Mouse (Mus musculus) kidney, embryonic 14.5 days (tissue): ENCODE measurements around the gene Zfp1. TPM values are rescaled to one million over a fixed set of nuclear protein-coding genes. Genes with fewer than 3 reads are reported as not detected.

Experiments
- ATAC-seq: fragments of 200-750 bp; cut with Nextera tagmentation; 2 replicates; pipeline ENCODE4 v1.8.0; 2017; ENCODE audit warnings: moderate number of reproducible peaks, mild to moderate bottlenecking, moderate TSS enrichment, moderate library complexity; ENCODE audit not compliant: low FRiP score, low TSS enrichment
- H3K27ac ChIP-seq: fragments of 300-500 bp; sonication (generic); 2 replicates; pipeline ENCODE4 v1.5.1; 2014; ENCODE audit warnings: low read depth, mild to moderate bottlenecking, low read length, moderate library complexity, mixed read lengths
- H3K27me3 ChIP-seq: fragments of 300-500 bp; sonication (generic); 2 replicates; pipeline ENCODE4 v1.6.1; 2014; ENCODE audit warnings: mild to moderate bottlenecking, low read length; ENCODE audit not compliant: control insufficient read depth, insufficient read depth
- H3K36me3 ChIP-seq: fragments of 300-500 bp; sonication (generic); 2 replicates; pipeline ENCODE4 v1.6.1; 2014; ENCODE audit warnings: low read length, mixed read lengths; ENCODE audit not compliant: control insufficient read depth, insufficient read depth
- H3K4me1 ChIP-seq: fragments of 300-500 bp; sonication (generic); 2 replicates; pipeline ENCODE4 v1.6.1; 2014; ENCODE audit warnings: low read length, mixed read lengths; ENCODE audit not compliant: control insufficient read depth, insufficient read depth
- H3K4me2 ChIP-seq: fragments of 300-500 bp; sonication (generic); replicated peaks from 2 replicates; pipeline ENCODE4 v1.6.1; 2014; ENCODE audit warnings: low read depth, mild to moderate bottlenecking, low read length
- H3K4me3 ChIP-seq: fragments of 300-500 bp; sonication (generic); 2 replicates; pipeline ENCODE4 v1.5.1; 2014; ENCODE audit warnings: mild to moderate bottlenecking, low read length
- H3K9ac ChIP-seq: fragments of 300-500 bp; sonication (generic); 2 replicates; pipeline ENCODE4 v1.6.1; 2014; ENCODE audit warnings: low read depth, mild to moderate bottlenecking, low read length, moderate library complexity
- H3K9me3 ChIP-seq: fragments of 300-500 bp; sonication (generic); 2 replicates; pipeline ENCODE4 v1.6.1; 2016; ENCODE audit warnings: low read length; ENCODE audit not compliant: control insufficient read depth
- WGBS: fragments of 180-500 bp; shearing (Covaris S2); extraction: QIAGEN DNeasy Blood & Tissue Kit; methylation state at CpG from one replicate; pipeline ENCODE4 v1.1.7; 2014; 5-methylcytosine and 5-hydroxymethylcytosine counted together
- polyA plus RNA-seq: library from polyadenylated mRNA; unstranded; fragments of >200 nt; fragmentation: Nextera tagmentation; extraction: Ambion mirVana; gene quantifications from 2 replicates; pipeline ENCODE4 v1.2.1, GENCODE M21; 2014

Gene Zfp1
- polyA plus RNA-seq, 1 experiment from 2014 or later: 24.8 TPM

DNA sequence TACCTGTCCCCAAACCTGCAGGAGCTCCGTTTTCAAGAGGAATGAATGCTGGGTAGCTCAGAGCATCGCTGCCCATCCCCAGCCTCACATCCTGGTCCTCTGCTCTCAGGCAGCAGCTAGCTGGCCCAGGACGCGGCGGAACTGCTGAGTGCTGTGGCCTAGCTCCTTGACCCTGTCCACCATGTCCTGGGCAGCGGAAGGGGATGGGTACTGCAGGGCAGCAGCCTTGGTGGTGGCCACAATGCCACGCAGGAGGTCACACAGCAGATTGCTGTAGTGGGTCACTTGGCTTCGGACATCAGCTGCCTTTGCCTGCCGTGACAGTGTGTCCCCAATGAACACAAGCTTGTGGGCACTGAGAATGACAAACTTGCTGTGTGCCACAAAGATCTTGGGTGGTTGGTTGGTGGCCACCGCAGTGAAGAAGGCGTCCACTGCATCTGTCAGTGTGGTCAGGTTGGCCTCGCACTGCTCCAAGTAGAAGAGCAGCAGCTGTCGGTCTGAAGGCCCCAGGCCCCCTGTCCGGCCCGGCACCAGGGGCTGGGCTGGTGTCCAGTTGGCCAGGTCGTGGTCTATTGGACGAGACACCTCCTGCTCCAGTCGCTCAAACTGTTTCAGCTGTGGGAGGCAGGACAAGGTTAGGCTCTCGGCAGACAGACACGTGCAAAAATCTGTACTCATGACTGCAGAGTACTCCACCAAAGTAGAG, 67.7 kb downstream of the Zfp1 start:
- ATAC-seq: no peak

DNA sequence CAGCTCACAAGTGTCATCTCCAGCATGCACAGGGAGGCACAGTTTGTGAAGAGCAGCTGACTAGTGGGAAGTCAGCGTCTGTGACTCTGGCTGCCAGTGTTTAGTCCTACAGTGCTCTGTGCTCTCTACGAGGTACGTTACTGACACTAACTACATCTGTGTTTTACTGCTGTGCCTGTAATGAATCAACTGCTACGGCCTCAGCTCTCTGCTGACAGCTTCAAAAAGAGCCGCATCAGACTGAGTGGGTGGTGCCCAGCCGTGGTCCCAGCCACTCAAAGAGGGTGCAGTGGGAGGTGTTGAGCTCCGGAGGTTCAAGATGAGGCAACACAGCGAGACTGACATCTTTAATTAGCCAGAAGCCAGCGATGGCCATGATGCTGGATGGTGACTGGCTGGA, 68.9 kb downstream of the Zfp1 start:
- H3K27me3 ChIP-seq: no peaks in the 10 kb centered on the region
- no peak for ATAC-seq
- no peaks in the 10 kb centered on the region for H3K9me3 ChIP-seq
- no peak overlapping the region for H3K27ac ChIP-seq
- H3K36me3 ChIP-seq: peaks cover 74% of the 10 kb centered on the region
- no peak overlapping the region for H3K4me3 ChIP-seq
- 34% methylated on average over 9 of the region's 9 CpGs for WGBS
- H3K4me1 ChIP-seq: peaks cover 4% of the 10 kb centered on the region; the same call in 1 of the 2 replicates
- H3K4me2 ChIP-seq: no peak overlapping the region
- no peak overlapping the region for H3K9ac ChIP-seq

More for the DNA sequence above, 67.7 kb downstream of the Zfp1 start:
- Histone ChIP-seq H3K27ac (no peak overlapping the region), H3K27me3 (no peaks in the 10 kb centered on the region), H3K4me3 (no peak overlapping the region), H3K9ac (no peak overlapping the region), H3K36me3 (peaks cover 68% of the 10 kb centered on the region), H3K9me3 (no peaks in the 10 kb centered on the region), H3K4me1 (no peaks in the 10 kb centered on the region), H3K4me2 (no peak overlapping the region)
- WGBS: 85% methylated on average over 20 of the region's 20 CpGs

DNA sequence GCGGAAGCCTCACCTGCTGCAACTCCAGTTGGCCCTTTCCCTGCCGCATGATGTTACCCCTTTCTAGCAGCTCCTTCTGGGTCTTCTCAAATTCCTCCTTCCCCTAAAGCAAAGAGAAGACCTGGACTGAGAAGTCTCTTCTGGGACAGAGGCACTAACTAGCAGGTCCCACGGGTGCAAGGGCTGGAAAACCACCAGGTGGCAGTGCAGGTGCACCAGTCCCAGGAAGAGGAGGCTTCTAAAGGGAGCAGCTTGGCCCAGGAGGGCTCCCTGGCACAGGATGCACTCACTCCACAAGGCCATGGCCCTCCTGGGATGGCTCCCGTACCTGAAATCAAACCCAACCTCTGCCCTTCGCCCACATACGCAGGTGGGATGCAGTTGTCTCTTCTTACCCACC, 69.4 kb downstream of the Zfp1 start:
- H3K4me1 ChIP-seq: peaks cover 9% of the 10 kb centered on the region
- 70% methylated on average over 6 of the region's 6 CpGs for WGBS
- H3K9me3 ChIP-seq: no peaks in the 10 kb centered on the region
- peak; percentile 53; the same call in 1 of the 2 replicates for ATAC-seq
- H3K36me3 ChIP-seq: peaks cover 78% of the 10 kb centered on the region
- no peak overlapping the region for H3K27ac ChIP-seq
- no peaks in the 10 kb centered on the region for H3K27me3 ChIP-seq
- H3K4me3 ChIP-seq: no peak overlapping the region
- H3K4me2 ChIP-seq: no peak overlapping the region
- H3K9ac ChIP-seq: no peak overlapping the region

DNA sequence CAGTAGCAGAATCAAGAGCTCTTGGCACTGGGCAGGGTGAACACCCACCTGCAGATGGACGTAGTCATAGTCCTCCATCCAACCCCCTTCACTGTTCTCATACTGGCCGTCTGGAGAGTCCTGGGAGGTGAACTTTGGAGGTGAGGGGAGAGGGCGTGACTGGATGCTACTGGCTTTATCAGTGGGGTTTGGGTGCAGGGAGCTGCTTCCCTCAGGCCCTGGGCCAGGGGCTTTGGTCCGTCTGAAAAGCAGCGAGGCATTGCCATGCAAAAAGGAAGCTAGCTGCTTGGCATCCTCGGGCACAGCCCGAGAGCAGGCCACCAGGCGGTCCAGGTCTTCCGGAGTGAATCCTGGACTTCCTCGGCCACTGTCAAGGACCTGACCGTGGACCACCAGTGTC, 70.1 kb downstream of the Zfp1 start:
- Histone ChIP-seq H3K36me3 (peaks cover 80% of the 10 kb centered on the region), H3K27ac (no peak overlapping the region), H3K9me3 (no peaks in the 10 kb centered on the region), H3K4me1 (peaks cover 11% of the 10 kb centered on the region), H3K4me2 (no peak overlapping the region), H3K4me3 (no peak overlapping the region), H3K9ac (no peak overlapping the region), H3K27me3 (no peaks in the 10 kb centered on the region)
- 93% methylated on average over 11 of the region's 11 CpGs for WGBS
- no peak for ATAC-seq

DNA sequence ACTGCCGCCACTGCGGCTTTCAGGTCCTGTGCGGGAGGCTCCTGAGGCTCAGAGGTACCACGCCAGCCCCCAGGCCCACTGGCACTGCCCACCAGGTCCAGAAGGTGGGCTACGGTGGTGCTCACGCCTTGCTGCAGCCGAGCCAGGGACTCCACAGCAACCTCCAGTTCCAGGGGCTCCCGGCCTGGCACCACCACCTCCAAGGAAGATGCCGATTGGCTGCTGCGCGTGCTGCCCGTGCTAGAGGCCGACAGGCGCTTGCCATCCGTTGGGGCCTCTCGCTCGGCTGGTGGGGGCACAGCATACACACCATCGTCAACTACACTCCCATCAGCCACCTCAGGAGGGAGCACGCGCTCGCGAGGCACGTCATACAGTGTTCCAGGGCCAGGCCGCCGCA, 70.6 kb downstream of the Zfp1 start:
- WGBS: 94% methylated on average over 25 of the region's 25 CpGs
- Histone ChIP-seq H3K4me1 (peaks cover 11% of the 10 kb centered on the region), H3K4me3 (no peak overlapping the region), H3K36me3 (peaks cover 80% of the 10 kb centered on the region), H3K27ac (no peak overlapping the region), H3K27me3 (no peaks in the 10 kb centered on the region), H3K9me3 (no peaks in the 10 kb centered on the region), H3K9ac (no peak overlapping the region), H3K4me2 (no peak overlapping the region)
- no peak for ATAC-seq

DNA sequence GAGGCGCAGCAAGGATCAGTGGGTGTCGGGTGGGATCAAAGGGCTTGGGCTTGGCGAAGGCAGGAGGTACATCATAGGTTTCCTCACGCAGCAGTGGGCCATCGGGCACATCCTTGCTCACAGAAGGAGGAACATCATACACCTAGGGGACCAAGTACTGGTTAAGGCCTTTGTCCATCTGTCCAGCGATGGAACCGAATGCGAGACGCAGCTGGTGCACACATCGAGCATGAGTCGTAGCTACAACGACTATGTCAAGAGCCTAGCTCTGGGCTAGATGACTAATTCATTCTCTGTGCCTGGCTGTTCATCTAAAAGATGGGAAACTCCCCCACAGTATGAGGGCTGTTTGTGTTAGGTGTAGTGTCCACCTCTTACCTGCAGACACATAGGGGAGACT, 71.1 kb downstream of the Zfp1 start:
- Histone ChIP-seq H3K27me3 (no peaks in the 10 kb centered on the region), H3K4me2 (no peak overlapping the region), H3K9me3 (no peaks in the 10 kb centered on the region), H3K9ac (no peak overlapping the region), H3K4me1 (peaks cover 11% of the 10 kb centered on the region), H3K36me3 (peaks cover 76% of the 10 kb centered on the region), H3K27ac (no peak overlapping the region), H3K4me3 (no peak overlapping the region)
- WGBS: 92% methylated on average over 12 of the region's 12 CpGs
- no peak for ATAC-seq

DNA sequence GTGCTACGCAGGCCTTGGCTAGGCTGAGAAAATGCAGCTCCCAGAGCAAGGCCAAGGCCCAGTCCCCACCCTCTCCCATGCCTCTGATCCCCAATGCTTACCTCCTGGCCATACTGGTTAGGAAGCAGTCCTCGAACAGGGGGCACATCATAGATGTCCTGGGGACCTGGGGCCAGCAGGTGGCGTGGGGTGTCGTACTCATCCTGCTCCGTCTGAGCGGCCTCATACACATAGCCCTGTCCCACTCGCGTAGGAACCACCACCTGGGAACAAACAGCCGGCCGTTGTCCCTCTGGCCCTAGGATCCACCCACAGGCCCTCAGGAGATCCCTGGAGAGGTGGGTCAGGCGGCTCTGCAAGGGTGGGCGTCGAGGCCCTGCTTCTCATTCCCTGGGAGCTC, 72.3 kb downstream of the Zfp1 start:
- 85% methylated on average over 13 of the region's 13 CpGs for WGBS
- H3K9me3 ChIP-seq: no peaks in the 10 kb centered on the region
- H3K27ac ChIP-seq: no peak overlapping the region

DNA sequence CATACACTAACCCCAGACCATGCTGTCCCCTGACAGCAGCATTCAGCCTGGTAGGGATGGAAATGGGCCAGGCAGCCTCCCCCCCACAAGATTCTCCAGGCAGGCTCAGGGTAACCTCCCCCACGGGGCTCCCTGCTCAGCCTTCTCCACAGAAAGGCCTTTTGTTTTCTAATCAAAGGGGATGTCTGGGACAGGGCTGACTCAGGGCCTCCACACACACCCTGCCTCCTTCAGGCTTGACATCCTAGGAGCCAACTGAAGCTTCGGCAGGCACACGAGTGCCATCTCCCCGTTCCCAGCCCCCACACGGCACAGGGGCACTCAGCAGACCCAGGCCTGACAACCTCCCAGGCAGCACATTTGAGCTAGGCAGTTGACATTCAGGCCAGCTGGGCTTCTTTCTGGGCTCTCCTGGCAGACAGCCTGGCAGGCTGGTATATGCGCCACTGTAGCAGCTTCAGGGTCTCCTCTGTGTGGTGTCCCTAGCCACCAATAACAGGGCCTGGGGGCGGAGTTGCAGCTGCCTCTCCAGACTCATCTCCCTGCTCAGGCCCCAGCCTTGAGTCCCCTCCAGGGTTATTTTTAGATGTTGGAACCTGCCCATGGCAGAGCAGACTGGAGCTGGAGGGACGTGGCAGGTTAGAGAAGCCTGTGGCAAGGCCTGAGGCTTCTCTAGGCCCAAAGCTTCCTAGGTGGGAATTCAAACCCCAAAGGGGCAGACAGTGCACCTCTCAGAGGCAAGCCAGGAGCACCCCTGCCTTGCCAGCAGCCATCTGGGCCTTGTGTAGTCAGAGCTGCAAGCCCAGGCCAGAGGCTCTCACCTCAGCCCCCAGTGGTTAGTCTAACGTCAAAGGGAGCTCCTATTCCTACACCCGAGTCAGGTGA, 73.6 kb downstream of the Zfp1 start:
- no peaks in the 10 kb centered on the region for H3K9me3 ChIP-seq
- no peak overlapping the region for H3K4me2 ChIP-seq
- H3K4me3 ChIP-seq: no peak overlapping the region
- H3K4me1 ChIP-seq: peaks cover 11% of the 10 kb centered on the region
- 68% methylated on average over 10 of the region's 10 CpGs for WGBS
- H3K36me3 ChIP-seq: peaks cover 72% of the 10 kb centered on the region
- peak overlapping the region; percentile 32 for H3K9ac ChIP-seq
- no peaks in the 10 kb centered on the region for H3K27me3 ChIP-seq
- ATAC-seq: no peak
- H3K27ac ChIP-seq: peak overlapping the region; percentile 71; the same call in 1 of the 2 replicates

More for the DNA sequence above, 72.3 kb downstream of the Zfp1 start:
- ATAC-seq: no peak
- no peak overlapping the region for H3K4me2 ChIP-seq
- H3K9ac ChIP-seq: no peak overlapping the region
- no peaks in the 10 kb centered on the region for H3K27me3 ChIP-seq
- no peak overlapping the region for H3K4me3 ChIP-seq
- peaks cover 11% of the 10 kb centered on the region for H3K4me1 ChIP-seq
- peaks cover 77% of the 10 kb centered on the region for H3K36me3 ChIP-seq

DNA sequence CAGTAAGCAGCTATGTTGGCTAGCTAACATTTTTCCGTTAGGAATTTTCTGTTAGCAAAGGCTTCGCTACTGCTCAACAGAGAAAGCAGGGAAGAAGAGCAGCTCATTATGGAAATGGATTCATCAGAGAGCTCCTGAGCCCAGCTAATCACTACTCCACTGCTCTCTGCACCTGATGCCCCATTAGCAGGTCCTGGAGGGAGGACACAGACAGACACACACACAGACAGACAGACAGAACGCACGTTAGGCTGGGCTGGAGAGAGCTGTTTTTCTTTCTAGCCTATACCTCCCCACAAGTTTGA, 74.2 kb downstream of the Zfp1 start:
- 83% methylated on average over 4 of the region's 4 CpGs for WGBS
- Histone ChIP-seq H3K4me3 (no peak overlapping the region), H3K36me3 (peaks cover 66% of the 10 kb centered on the region), H3K4me1 (peaks cover 11% of the 10 kb centered on the region), H3K4me2 (no peak overlapping the region), H3K9ac (peak overlapping the region; percentile 32; the same call in 1 of the 2 replicates), H3K9me3 (no peaks in the 10 kb centered on the region), H3K27ac (peak overlapping the region; percentile 68; the same call in 1 of the 2 replicates), H3K27me3 (no peaks in the 10 kb centered on the region)
- no peak for ATAC-seq
